Mouse (Mus musculus) urinary bladder, postnatal 36 days (tissue): ENCODE data around the gene Tmem158.

Source experiments
- DNase-seq, 2 experiments: peaks; one replicate each; pipeline ENCODE4 v3.0.0; 2022; ENCODE audit warnings: low spot score in 2 of 2, mixed read lengths in 1 of 2

Tmem158 gene

DNA sequence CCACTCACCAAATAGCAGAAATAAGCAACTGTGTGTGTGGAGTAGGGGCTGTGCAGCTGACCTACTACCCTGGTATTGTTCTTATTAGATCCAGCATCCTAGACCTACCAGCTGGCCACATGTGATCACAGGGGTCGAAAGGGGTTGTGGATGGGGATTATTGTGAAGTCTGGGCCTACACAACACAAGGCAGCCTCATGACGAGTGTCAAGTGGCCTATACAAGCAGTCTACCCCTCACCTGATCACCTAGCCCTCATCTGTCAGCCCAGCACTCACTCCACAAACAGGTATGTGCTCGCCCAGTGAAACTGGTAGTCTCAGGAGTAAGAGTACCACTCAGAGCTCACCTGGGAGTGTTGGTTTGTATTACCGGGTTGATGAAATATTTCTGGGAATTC is 15.4 kb downstream of the Tmem158 start:
- DNase-seq: no peak

DNA sequence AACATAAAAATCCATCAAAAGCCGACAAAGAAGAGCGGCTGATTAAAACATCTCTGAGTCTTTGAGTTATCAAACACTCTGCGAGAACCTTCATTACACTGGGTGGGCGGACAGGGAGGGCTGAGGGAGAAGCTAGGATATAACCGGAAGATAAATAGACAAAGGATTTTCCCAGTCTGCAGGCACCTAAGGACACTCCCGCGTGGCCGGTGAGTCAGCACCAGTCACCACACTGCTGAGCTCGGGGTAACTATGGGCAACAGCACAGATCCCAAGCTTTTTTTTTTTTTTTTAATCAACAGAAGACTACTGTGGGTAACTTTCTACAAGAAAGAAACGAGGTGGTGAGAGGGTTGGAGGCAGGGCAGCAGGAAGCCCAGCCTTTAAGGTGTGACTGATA is 16.6 kb downstream of the Tmem158 start:
- no peak for DNase-seq

DNA sequence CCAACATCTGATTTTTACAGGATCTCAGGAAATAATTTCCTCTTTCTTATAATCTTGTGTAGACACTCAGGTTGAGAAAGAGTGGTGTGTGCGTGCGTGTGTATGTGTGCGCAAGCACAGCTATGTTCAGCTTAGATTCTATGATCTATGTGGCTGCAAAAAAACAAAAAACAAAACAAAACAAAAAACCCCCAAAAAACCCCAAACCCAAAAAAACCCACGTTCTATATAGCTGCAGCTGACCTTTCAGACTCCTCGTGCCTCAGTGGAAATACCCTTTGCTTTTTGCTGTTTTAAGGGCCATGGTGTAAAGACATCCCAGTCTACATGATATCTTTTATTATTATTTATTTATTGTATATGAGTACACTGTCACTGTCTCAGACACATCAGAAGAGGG is 19.4 kb downstream of the Tmem158 start:
- DNase-seq: no peak

DNA sequence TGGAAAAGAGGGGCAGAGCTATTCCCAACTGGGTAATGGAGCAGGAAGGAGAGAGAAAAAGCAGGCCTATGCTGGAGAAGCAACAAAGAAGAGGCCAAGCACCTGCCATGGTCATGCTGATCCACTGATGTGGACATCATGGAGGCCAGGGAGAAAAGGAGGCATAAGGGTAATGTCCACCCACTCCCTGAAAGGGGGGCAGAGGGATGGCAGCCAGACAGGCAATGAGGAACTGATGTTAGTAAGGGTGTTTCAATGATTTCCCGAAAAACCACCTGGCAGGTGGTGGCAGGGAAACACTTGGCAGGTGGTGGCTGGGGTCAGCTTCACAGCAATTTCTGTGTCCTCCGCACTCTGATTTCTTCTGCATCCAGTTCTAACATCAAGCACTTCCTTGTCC is 19.8 kb downstream of the Tmem158 start:
- no peak for DNase-seq

DNA sequence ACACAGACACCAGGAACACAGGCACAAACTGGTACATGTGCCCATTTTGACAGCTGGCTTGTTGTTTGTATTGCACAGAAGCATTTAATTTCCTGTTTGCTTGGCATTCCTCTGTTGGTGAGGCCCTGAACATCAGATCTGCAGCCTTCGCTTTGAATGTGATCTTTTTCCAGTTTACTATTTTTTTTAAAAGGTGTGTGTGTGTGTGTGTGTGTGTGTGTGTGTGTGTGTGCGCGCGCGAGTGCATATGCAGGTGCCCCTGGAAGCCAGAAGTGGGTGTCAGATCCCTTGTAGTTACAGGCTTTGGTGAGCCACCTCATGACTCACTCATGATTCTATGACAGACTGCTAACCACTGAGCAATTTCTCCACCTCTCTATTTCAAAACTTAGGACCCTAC is 20.3 kb downstream of the Tmem158 start:
- DNase-seq: no peak

DNA sequence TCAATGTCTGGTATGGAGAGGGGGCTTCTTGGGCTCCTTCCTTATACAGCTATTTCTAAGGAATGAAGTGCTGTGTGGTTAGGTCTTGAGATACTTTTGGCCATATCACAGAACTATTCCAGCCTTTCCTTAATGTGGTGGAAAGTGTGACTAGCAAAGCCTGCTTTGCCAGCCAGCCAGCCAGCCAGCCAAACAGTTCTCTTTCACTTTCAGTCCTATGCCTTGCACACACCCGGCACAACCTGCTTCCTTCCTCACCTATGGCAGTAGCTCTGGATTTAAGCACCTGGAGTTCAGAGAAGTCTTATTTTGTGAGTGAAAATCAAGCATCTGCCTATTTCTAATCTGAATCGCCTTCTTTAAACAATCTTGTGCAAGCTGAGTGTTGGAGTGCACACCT is 20.9 kb downstream of the Tmem158 start:
- no peak for DNase-seq

DNA sequence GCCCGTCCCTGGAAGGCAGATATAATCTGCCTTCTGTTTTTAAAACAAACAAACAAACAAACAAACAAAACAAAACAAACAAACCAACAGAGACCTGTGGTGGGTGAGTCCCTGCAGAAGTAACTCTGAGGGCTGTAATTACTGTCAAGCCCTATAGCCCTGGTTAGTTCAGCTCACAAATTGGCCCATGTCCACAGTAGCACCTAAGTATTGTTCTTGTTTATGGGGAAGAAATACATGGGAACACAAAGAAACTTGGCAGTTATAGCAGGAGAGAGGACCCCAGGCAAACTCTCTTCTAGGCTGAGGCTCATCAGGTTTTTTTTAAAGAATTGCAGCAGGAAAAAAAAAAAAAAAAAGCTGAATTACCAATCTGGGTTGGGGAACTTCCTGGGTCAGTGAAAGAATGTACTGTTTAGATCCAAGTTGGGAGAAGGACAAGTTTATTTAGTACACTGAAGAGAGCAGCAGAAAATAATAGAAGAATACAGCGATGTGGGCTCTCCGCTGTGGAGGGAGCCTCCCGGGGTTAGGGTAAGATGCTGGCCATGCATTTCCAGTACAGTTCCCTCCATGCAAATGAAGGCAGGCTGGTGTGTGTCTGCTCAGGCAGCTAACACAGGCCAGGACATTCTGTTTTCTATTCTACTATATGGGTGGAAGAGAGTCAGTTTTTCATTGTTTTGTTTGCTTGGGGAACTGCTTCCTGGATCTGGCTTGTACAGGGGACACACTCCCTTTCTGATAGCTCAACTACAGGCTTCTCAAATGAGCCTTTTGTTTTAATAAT is 22.1 kb downstream of the Tmem158 start:
- no peak for DNase-seq

DNA sequence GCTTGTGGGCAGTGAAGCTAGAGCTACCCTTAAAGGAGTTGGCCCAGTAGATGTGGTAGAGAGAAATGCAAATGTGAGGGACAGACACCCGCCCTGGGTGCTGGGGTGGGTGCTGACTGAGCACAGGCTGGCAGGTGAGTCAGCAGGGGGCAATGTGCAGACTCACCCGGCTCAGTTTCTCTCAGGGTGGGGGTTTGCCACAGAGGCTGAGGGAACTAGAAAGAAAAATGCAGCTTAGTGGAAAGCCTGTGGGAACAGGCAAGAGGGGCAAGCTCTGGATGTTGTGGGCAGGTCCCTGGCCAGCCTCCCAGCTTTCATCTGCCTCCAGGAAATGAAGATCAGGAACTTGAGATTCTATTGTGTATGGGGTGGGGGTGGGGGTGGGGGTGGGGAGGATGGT is 22.8 kb downstream of the Tmem158 start:
- DNase-seq: peak; percentile 16 to 38

DNA sequence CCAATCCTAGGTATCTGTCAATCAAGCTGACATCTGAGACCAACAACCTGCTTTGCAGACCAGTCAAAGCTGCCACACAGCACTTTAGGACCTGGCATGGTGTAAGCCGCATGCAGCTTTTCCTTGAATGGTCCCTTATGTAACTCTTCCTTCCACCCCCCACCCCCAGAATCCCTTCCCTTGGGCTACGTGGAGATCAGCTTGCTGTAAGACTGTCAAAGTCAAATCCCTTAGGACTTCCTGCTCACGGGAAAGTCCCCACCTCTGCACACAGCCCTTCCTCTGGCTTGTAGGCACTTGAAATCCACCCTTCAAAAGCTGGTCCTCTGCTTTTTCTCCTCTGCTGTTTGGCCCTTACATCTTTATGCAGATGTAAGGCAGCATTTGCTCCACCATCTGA is 24.9 kb downstream of the Tmem158 start:
- DNase-seq: no peak

DNA sequence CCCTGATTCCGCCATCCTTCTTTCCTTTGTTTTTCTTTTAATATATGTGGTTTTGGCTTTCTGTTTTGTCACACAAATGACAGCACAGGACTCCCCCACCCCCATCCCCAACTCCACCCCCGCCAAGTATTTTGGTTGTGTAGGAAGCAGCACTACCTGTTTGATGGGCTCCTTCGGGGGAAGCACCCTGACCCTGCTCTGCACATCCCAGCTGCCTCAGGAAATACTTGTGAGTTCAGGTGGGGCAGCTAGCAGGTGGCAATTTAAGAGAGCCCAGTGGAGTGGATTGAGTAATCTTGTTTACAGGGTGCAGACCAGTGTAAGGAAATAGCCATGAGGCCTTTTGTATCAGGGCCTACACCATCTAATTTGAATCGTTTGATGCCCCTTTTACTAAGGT is 30.7 kb downstream of the Tmem158 start:
- no peak for DNase-seq

DNA sequence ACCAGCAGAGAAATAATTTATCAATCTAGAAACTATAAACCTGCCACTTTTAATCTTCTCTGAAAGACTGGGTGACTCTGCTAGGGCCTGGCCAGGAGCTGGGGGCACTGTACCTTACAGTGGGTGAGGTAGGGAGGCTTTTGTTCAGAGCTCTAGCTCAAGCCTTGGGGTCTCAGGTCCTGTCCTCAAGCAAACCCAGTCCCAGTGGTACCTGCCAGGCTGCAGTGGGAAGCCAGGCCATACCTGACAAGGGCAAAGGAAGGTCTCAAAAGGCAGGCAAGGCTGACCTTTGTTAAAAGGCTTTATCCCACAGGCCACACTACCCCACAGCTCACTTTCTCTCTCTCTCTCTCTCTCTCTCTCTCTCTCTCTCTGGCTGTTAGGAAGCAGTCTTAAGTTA is 31.9 kb downstream of the Tmem158 start:
- DNase-seq: no peak

DNA sequence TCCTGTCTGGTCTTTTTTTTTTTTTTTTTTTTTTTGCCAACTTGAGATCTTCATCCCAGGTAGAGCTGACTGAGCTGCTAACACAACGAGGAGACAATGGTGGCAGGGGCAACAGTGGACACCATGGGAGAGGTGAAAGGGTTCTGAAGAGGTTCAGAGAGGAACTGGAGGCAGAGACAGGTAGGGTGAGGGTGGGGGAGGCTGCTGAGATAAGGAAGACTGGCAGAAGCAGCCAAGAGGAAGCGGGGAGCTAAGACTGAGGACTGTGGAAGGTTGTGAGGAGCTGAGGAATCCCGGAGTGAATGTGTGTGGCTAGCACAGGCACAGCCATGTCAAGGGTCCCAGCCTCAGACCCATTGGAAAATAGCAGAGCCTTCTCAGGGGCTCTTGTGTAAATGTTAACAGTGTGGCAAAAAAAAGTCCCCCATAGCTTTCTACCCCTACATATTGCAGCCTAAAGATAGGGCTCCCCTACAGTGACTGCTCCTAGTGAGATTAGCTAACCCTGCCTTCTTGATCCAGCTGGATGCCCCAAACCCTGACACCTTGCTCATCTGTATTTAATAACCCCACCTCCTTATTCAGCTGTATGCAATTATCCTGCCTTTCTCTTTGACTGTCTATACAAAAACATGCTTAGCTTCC is 33.3 kb downstream of the Tmem158 start:
- DNase-seq: no peak

DNA sequence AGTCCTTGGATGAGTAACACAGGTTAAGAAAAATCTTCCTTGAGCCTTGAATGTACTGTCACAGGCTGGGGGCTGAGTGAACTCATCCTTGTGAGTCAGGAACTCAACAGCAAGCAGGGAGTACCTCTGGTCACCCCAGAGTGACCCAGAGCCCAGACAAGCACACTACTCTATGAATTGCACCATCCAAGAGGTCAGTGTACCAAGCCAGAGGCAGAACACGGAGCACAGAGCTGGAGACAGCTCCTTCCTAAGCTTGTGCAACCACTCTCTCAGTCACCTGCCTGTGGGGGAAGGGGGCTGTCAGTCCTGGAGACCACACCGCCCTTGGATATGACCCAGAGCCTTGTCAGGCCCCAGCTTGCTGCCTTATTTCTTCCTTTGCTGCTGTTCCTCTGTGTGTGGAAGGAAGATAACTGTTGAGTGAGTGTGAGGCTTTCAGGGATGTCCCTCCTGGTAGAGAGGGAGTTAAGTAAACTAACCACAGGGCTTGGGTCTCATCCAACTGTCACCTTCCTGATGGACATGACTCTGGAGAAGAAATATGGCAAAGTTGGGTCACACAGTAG is 35.6 kb downstream of the Tmem158 start:
- no peak for DNase-seq

DNA sequence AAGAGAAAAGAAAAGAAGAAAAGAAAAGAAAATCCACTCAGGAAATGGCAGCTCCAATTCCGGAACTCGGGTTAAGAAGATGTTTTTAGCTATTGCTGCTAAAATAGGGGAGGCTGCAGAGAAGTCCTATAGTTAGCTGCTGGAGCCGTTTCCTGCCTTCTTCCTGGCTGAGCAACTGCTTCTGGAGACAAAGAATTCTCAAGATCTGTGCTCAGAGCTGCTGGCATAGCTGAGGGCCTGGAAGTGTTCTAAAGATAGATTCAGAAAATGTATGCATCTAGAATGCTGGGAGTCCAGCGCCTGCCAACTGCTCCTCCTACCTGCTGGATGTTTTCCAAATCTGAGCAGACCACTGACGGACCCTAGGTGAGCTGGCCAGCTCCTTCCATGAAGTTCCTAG is 40.7 kb downstream of the Tmem158 start:
- no peak for DNase-seq

DNA sequence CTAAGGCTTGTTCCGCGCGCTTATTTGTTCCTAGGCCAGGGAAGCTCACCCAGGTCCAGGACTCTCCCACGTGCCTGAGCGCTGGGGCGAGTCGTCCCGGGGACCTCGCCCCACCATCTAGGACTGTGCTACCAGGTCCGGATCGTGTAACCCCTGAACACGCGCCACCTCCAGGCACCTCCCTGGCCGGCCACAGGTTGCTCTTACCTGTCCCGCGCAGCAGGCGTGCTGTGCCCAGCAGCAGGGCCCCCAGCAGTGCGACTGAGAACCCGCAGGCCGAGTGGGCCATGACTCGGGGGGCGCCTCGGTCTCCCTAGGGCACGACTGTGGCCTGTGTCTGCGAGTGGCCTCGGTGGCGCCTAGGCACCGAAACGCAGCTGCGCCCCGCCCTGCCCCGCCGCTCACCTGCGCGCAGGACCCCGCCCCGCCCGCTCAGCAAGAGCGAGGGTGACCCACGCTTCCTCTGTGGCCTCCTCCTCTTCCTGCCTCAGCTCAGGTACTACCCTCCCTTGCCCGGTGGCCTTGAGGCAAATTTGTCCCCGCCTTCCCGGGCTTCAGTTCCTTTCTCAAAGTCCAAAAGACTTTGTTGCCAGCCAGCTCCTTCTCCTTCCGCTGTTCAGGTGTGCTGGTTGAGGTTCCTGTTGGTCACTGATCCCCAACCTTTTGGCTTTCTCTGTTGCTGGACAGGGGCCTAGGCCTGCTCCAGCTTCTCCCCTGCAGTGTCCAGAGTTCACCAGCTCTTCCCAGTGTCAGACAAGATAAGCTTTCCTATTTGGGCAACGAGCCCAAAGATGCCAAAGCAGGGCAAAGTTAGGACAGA is 44.7 kb downstream of the Tmem158 start, which contains the start of gene Cdcp1:
Gene Cdcp1, minus strand, starts transcription at position 418 of the 820 bp plus-strand sequence.
- DNase-seq: peak; percentile 38 to 52

DNA sequence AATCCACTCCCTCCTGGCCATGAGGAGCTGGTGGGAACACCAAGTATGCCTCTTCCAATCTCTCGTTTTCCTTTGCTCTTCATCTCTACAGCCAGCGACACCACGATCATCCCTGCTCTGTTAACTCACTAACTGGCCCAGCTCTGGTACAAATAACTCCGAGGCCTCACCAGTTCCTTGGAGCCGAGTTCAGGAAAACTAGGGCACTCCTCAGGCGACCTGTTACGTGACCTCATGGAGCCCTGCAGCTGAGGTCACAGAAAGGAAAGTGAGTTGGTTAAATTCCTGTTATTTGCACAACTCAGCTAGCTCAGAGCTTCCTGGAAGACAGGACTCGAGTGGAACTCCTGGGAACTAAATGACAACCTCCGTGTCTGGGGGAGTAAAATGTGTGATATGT is 47.2 kb downstream of the Tmem158 start:
- no peak for DNase-seq
